Mouse (Mus musculus) forebrain, embryonic 15.5 days (tissue): Measurements from ENCODE around the gene Rarg. TPM values are rescaled to one million over a fixed set of nuclear protein-coding genes. Genes with fewer than 3 reads are reported as not detected.

Experiments used
- ATAC-seq: fragments of 200-750 bp; cut with Nextera tagmentation; replicated peaks from 2 replicates; pipeline ENCODE4 v1.8.0; 2017; ENCODE audit warnings: mild to moderate bottlenecking, moderate TSS enrichment, moderate library complexity
- H3K27ac ChIP-seq: fragments of 300-500 bp; sonication (generic); replicated peaks from 2 replicates; pipeline ENCODE4 v1.5.1; 2015; ENCODE audit warnings: mild to moderate bottlenecking, inconsistent platforms
- H3K27me3 ChIP-seq: fragments of 300-500 bp; sonication (generic); 2 replicates; pipeline ENCODE4 v1.6.1; 2015; ENCODE audit warnings: inconsistent platforms
- H3K36me3 ChIP-seq: fragments of 300-500 bp; sonication (generic); 2 replicates; pipeline ENCODE4 v1.6.1; 2015; ENCODE audit warnings: mild to moderate bottlenecking, inconsistent platforms
- H3K4me1 ChIP-seq: fragments of 300-500 bp; sonication (generic); 2 replicates; pipeline ENCODE4 v1.6.1; 2015; ENCODE audit warnings: inconsistent platforms
- H3K4me2 ChIP-seq: fragments of 300-500 bp; sonication (generic); replicated peaks from 2 replicates; pipeline ENCODE4 v1.6.1; 2015; ENCODE audit warnings: mild to moderate bottlenecking, inconsistent platforms
- H3K4me3 ChIP-seq: fragments of 300-500 bp; sonication (generic); 2 replicates; pipeline ENCODE4 v1.5.1; 2015; ENCODE audit warnings: mild to moderate bottlenecking, inconsistent platforms
- H3K9ac ChIP-seq: fragments of 300-500 bp; sonication (generic); replicated peaks from 2 replicates; pipeline ENCODE4 v1.6.1; 2015; ENCODE audit warnings: mild to moderate bottlenecking, inconsistent platforms
- H3K9me3 ChIP-seq: fragments of 300-500 bp; sonication (generic); 2 replicates; pipeline ENCODE4 v1.6.1; 2016; ENCODE audit warnings: inconsistent platforms
- WGBS: fragments of 180-500 bp; shearing (Covaris S2); methylation state at CpG from one replicate; pipeline ENCODE4 v1.1.7; 2015; ENCODE audit warnings: mixed read lengths; 5-methylcytosine and 5-hydroxymethylcytosine counted together
- polyA plus RNA-seq: library from polyadenylated mRNA; unstranded; fragments of >200 nt; fragmentation: Nextera tagmentation; extraction: Ambion mirVana; gene quantifications from 2 replicates; pipeline ENCODE4 v1.2.1, GENCODE M21; 2015

Rarg gene
- 5.9 and 6.2 TPM in 2 replicates for polyA plus RNA-seq

DNA sequence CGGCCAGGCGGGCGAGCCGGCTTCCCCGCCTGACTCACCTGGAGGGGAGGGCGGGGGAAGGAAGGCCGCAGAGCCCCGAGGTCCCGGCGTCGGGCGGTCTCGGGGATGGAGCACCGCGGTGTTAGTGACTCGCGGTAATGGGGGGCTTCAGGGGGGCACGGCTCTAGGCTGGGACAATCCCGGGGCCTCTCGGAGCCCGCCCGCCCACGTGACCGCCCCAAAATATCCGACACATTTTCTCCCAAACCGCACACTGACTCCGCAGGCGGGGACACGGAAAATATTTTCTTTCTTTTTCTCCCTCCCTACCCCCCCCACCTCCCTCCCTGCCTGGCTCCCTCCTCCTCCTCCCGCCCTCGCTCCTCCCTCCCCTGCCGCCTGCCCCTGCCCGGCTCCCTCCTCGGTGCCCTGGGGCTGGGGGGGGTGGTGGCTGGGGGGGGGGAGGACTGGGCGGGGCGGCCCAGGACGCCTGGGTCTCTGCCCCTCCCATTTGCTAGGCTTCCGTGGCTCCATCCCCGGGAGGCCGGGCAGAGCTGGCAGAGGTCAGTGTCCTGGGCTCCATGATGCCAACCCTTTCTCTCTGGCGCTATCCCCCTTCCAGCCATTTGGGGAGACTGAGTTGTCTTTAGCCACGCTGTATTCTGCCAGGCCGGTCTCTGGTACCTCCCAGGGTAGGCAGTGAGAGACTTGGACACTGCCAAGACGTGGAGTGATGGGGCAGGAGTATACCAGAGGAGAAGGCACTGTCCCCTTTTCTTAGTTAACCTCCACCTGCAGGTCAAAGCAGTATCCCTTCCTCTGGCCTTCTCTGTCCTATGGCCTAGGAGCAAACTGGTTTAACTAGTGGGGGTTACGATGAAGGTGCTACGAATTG lies at the start of gene Rarg:
TSS of gene Rarg (minus strand) at position 316 of the 874 bp plus-strand sequence.
- H3K4me1 ChIP-seq, result peaks cover 23% of the 10 kb centered on the region
- no peak within 1 kb of the TSS for H3K27ac ChIP-seq
- peak within 1 kb of the TSS; percentile 96 for H3K4me2 ChIP-seq
- H3K36me3 ChIP-seq, result no peaks in the 10 kb centered on the region
- H3K27me3 ChIP-seq, result peaks cover 5% of the 10 kb centered on the region; the same call in 1 of the 2 replicates
- no peaks in the 10 kb centered on the region for H3K9me3 ChIP-seq
- WGBS, result 1% methylated on average over 41 of the region's 46 CpGs
- ATAC-seq, result peak; percentile 44
- H3K9ac ChIP-seq, result peak within 1 kb of the TSS; percentile 61
- H3K4me3 ChIP-seq, result peak within 1 kb of the TSS; percentile 56

DNA sequence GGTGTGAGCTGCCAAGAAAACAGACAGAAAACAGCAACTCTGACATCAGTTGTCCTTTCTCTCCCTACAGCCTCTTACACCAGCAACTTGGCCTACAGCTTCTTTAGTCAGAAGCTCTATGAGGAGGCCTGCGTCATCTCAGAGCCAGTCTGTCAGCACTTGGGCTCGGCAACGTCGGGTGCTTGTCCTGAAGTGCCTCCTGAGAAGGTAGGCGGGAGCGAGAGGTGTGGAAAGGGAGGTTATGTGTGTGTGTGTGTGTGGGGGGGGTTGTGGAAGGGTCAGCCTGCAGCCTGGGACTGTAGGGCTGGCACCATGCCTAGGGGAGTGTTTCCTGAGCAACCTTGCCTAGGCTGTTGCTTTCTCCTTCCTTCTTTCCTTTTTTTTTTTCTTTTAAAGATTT lies 45.2 kb upstream of the Rarg start:
- H3K9ac ChIP-seq, result no peak overlapping the region
- H3K36me3 ChIP-seq, result peaks cover 7% of the 10 kb centered on the region
- ATAC-seq, result no peak
- H3K9me3 ChIP-seq, result no peaks in the 10 kb centered on the region
- no peaks in the 10 kb centered on the region for H3K27me3 ChIP-seq
- no peaks in the 10 kb centered on the region for H3K4me1 ChIP-seq
- H3K4me2 ChIP-seq, result no peak overlapping the region
- H3K27ac ChIP-seq, result no peak overlapping the region
- WGBS, result 89% methylated on average over 6 of the region's 6 CpGs
- H3K4me3 ChIP-seq, result no peak overlapping the region

DNA sequence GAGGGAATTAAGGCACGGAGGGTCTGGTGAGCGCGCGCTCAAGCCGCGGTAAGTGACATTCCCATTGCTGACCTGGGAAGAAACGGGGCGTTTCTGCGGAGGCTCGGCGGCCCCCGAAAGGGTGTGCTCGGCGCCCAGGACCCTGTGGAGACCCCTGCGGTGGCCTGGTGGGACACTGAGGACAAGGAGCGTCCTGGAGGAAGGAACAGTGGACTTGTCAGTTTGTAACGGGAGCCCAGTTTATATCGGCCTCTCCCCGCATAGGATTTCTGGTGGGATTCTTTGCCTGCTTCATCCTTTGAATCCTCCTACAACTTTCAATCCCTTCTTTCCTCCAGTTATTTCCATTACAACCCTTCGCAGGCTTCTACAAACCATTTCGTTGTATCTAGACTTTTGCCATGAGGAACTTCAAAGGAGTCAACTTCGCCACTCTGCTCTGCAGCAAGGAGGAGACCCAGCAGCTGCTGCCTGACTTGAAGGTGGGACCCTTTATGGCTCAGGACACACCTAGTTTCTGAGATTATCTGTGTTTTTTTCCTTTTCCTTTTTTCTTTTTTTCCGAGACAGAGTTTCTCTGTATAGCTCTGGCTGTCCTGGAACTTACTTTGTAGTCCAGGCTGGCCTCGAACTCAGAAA lies 39.2 kb upstream of the Rarg start:
- peak overlapping the region; percentile 59 for H3K4me3 ChIP-seq
- 4% methylated on average over 24 of the region's 24 CpGs for WGBS
- ATAC-seq, result peak; percentile 81; the same call in 1 of the 2 replicates
- H3K36me3 ChIP-seq, result peaks cover 7% of the 10 kb centered on the region; the same call in 1 of the 2 replicates
- H3K27ac ChIP-seq, result no peak overlapping the region
- no peaks in the 10 kb centered on the region for H3K27me3 ChIP-seq
- peak overlapping the region; percentile 45 for H3K9ac ChIP-seq
- peaks cover 12% of the 10 kb centered on the region for H3K4me1 ChIP-seq
- H3K4me2 ChIP-seq, result peak overlapping the region; percentile 97
- no peaks in the 10 kb centered on the region for H3K9me3 ChIP-seq

DNA sequence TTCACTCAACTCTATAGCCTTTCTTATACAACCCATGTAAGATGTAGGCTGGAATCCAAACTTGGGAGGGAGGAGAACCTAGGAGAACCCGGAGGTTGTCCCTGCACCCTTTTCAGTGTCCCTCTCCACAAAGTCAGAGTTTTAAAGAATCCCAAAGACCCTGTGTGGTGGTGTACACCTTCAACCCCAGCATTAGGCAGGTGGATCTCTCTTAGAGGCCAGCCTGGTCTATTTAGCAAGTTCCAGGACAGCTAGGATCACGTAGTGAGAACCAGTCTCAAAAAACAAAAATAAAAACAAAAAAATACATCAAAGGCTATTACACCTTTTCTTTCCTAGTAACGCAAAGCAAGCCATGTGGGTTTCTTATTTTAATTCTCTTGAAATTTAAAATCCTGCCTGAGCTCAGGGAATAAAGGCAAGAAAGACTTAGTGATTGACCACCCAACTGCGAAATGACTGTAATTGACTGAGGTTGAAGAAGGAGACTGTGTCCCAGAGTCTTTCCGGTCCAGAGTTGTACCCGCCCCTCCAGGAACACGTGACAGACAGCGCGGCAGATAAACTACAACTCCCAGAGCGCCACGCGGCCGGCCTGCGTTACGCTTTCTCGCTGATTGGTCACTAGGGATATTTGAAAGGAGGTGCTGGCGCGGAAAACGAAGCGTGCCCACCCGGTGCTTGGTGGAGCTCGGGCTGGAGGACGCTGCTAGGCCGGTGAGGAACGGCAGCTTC lies 38.5 kb upstream of the Rarg start, which contains the start of gene Espl1:
TSS of gene Espl1 (plus strand) at position 634 of the 735 bp plus-strand sequence.
- Histone ChIP-seq H3K27me3 (no peaks in the 10 kb centered on the region), H3K4me2 (peak within 1 kb of the TSS; percentile 97), H3K27ac (peak within 1 kb of the TSS; percentile 52), H3K4me1 (peaks cover 12% of the 10 kb centered on the region), H3K9ac (peak within 1 kb of the TSS; percentile 45), H3K9me3 (no peaks in the 10 kb centered on the region), H3K36me3 (peaks cover 7% of the 10 kb centered on the region; the same call in 1 of the 2 replicates), H3K4me3 (peak within 1 kb of the TSS; percentile 59)
- whole genome bisulfite sequencing, result 6% methylated on average over 25 of the region's 25 CpGs
- peak; percentile 99 for ATAC-seq

DNA sequence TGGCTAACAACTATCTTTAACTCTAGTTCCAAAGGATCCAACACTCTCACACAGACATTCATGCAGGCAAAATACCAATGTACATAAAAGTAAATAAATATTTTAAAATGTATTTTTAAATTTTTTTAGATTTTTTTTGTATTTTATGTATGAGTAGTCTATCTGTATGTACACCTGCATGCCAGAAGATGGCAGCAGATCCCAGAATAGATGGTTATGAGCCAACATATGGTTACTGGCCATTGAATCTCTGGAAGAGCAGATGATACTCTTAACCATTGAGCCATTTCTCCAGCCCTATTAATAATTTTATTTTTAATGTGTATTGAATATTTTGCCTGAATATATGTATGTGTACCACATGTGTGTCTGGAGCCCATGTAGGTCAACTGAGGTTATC lies 30.1 kb upstream of the Rarg start:
- H3K27me3 ChIP-seq, result no peaks in the 10 kb centered on the region
- no peak for ATAC-seq
- H3K4me3 ChIP-seq, result no peak overlapping the region
- no peak overlapping the region for H3K27ac ChIP-seq
- H3K9ac ChIP-seq, result no peak overlapping the region
- H3K9me3 ChIP-seq, result no peaks in the 10 kb centered on the region
- H3K4me2 ChIP-seq, result no peak overlapping the region
- H3K36me3 ChIP-seq, result no peaks in the 10 kb centered on the region
- H3K4me1 ChIP-seq, result no peaks in the 10 kb centered on the region

DNA sequence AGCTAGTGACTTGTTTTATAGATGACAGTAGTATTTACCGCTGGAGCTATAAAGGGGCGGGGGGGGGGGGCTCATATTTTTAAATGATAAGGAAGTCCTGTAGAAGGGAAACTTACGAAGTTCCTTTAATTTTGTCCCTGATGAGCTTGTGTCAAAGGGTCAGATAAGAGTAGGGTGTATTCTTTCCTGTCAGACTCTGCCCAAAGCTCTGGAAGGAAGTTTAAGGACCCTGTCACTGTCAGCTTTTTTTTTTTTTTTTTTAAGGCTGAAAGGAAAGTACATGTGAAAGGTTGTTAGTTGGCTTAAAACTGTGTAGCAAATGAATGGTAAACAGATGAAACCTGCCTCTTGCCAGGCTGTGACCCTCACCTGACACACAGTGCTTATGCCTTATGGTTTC lies 26.3 kb upstream of the Rarg start:
- no peaks in the 10 kb centered on the region for H3K9me3 ChIP-seq
- H3K27me3 ChIP-seq, result no peaks in the 10 kb centered on the region
- H3K4me2 ChIP-seq, result no peak overlapping the region
- no peak for ATAC-seq
- WGBS, result 86% methylated on average over 3 of the region's 3 CpGs
- no peak overlapping the region for H3K9ac ChIP-seq
- no peak overlapping the region for H3K27ac ChIP-seq
- peaks cover 12% of the 10 kb centered on the region for H3K36me3 ChIP-seq
- peaks cover 15% of the 10 kb centered on the region for H3K4me1 ChIP-seq
- H3K4me3 ChIP-seq, result no peak overlapping the region

DNA sequence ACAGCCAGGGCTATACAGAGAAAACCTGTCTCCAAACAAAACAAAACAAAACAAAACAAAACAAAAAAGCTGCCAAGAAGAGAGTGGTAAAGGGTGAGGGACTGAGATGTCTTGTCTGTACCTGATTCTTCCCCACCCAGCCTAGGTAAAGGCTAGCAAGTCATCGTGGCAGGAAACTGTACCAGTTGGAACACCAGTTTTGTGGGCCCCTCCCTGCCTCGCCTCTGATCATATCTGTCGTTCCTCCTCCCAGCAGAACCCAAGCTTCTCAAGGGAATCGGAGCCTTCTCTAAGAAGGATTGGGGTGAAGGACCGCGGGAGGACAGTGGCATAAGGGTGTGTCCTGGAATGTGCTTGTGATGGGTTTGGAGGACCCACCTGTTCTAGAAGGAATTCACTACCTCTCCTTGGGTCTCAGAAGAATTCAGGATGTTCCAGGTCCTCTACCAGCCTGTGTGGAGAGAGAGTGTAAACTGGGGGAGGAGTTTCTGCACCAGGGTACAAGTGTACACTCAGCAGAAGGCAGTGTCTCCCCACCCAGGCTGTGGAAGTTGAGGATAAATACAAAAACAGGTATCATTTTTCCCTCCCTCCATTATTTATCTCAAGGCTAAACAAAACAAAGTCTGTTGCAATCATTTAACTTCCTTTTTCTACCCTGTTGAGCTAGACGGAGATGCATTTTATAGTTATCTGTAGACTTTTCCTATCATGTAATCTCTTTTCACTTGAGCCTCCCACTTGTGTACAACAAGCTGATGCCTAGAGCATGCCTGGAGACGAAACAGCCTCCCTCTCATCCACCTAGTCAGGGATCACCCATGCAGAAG lies 25.4 kb upstream of the Rarg start:
- ATAC-seq, result no peak
- Histone ChIP-seq H3K9me3 (no peaks in the 10 kb centered on the region), H3K36me3 (peaks cover 12% of the 10 kb centered on the region), H3K27ac (no peak overlapping the region), H3K9ac (no peak overlapping the region), H3K4me2 (no peak overlapping the region), H3K4me1 (peaks cover 16% of the 10 kb centered on the region), H3K27me3 (no peaks in the 10 kb centered on the region), H3K4me3 (no peak overlapping the region)
- WGBS, result 89% methylated on average over 8 of the region's 8 CpGs

DNA sequence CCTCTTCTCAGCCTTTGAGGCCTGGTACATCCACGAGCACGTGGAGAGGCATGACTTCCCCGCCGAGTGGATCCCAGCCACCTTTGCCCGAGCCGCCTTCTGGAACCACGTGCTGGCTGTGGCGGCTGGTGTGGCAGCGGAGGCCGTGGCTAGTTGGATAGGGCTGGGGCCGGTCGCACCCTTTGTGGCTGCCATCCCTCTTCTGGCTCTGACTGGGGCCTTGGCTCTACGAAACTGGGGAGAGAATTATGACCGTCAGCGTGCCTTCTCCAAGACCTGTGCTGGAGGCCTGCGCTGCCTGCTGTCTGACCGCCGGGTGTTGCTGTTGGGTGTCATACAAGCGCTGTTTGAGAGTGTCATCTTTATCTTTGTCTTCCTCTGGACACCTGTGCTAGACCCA lies 23.3 kb upstream of the Rarg start:
- no peak for ATAC-seq
- H3K9ac ChIP-seq, result no peak overlapping the region
- 96% methylated on average over 19 of the region's 19 CpGs for WGBS

DNA sequence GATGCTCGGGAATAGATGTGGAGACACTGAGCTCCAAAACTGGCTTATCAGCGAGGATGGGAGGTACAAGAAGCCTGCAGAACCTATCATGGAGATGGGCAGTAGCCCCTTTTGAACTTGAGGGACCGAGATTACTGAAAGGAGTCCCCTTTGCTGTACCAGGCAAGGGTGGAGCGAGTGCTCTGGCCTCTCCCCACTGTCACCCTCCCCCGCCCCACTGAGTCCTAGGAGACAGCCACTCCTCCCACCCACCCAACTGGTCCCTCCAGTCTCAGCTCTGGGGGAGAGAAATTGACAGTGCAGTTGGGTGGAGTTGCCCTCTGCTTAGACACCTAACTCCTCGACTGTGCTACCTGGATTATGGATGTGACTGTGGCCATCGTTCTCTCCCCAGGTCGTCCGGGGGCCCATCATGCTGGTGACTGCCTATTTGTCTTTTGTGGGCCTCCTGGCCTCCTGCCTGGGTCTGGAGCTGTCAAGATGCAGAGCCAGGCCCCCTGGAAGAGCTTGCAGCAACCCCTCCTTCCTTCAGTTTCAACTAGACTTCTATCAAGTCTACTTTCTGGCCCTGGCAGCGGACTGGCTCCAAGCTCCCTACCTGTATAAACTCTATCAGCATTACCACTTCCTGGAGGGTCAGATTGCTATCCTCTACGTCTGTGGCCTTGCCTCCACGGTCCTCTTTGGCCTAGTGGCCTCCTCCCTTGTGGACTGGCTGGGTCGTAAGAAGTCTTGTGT lies 22.6 kb upstream of the Rarg start:
- Histone ChIP-seq H3K9me3 (no peaks in the 10 kb centered on the region), H3K36me3 (peaks cover 12% of the 10 kb centered on the region), H3K4me1 (peaks cover 16% of the 10 kb centered on the region), H3K4me2 (peak overlapping the region; percentile 79), H3K27ac (peak overlapping the region; percentile 82), H3K27me3 (no peaks in the 10 kb centered on the region), H3K4me3 (peak overlapping the region; percentile 84), H3K9ac (peak overlapping the region; percentile 86)
- whole genome bisulfite sequencing, result 29% methylated on average over 13 of the region's 13 CpGs
- ATAC-seq, result peak; percentile 42

More for the DNA sequence above, 23.3 kb upstream of the Rarg start:
- H3K4me3 ChIP-seq, result peak overlapping the region; percentile 84
- peaks cover 16% of the 10 kb centered on the region for H3K4me1 ChIP-seq
- peaks cover 12% of the 10 kb centered on the region for H3K36me3 ChIP-seq
- peak overlapping the region; percentile 79; the same call in 1 of the 2 replicates for H3K4me2 ChIP-seq
- H3K27ac ChIP-seq, result no peak overlapping the region
- H3K27me3 ChIP-seq, result no peaks in the 10 kb centered on the region
- no peaks in the 10 kb centered on the region for H3K9me3 ChIP-seq

DNA sequence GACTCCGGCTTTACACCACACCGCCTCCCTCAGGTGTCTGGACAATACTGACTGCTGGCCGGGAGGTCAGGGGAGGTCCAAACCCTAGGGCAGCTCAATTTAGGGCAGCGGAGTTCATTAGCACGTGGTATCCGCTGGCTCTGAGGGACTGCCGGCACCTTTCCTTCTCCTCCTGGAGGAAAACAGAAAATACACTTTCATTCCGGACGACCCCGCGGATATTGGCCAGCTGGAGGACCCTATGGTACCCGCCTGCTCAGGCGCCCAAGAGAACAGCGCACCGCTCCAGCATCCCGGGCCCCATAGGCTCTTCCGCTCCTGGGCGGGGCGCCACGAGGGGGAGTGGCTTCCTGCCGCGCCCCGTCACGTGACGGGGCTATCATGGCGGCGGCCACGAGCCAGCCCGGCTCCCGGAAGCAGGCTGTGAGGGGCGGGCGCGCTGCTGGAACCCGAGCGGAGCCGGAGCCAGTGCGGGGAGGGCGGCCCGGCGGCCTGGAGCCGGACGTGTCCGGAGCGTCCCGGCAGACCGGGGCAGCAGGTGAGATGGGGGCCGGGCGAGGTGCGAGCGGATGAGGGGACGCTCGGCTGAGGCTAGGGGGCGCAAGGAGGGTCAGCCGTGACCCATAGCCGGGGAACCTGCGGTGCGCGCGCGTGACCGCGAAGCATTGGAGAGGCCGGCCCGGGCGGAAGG lies 21.9 kb upstream of the Rarg start, which contains the start of gene Mfsd5:
TSS of gene Mfsd5 (plus strand) at position 363 of the 691 bp plus-strand sequence.
- Histone ChIP-seq H3K9me3 (no peaks in the 10 kb centered on the region), H3K4me2 (peak within 1 kb of the TSS; percentile 79), H3K27me3 (no peaks in the 10 kb centered on the region), H3K9ac (peak within 1 kb of the TSS; percentile 86), H3K4me3 (peak within 1 kb of the TSS; percentile 84), H3K4me1 (peaks cover 16% of the 10 kb centered on the region), H3K36me3 (peaks cover 12% of the 10 kb centered on the region), H3K27ac (peak within 1 kb of the TSS; percentile 82)
- under 1% methylated on average over 65 of the region's 65 CpGs for WGBS
- peak; percentile 96 for ATAC-seq
